Mouse (Mus musculus) layer of hippocampus, postnatal 10 days (tissue): ENCODE results near the gene Sh3bp4. TPM values are rescaled to one million over a fixed set of nuclear protein-coding genes. Genes with fewer than 3 reads are reported as not detected.
A peak's percentile ranks its signal among the peaks of the same experiment; 100 is the strongest.

Source experiments
- DNase-seq, 2 experiments: peaks; one replicate each; pipeline ENCODE4 v3.0.0; 2021; ENCODE audit warnings: low spot score in 2 of 2
- total RNA-seq, 2 experiments: library from RNA; stranded (reverse); gene quantifications; 2 replicates each; pipeline ENCODE4 v1.2.3; 2021

The Sh3bp4 gene
- total RNA-seq, 2 experiments from 2014 or later: 41.6 to 42.4 TPM

DNA sequence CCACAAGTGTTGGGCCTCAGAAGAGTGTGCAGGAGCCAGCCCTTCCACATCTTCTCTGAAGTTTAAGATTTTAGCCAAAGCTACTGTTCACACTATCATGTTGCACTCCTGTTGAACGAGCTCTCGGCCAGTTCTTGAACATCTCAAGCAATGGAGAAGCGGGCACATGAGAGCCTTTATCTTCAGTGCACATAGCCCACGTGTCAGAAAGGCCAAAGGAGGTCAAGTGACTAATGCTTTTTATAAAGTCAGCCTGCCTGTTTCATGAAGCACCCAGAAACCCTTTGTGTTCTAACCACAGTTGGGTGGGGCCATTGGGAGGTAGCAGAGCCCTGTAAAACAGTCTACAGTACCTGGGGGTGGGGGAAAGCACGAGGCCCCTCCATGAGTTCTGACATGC, 52.2 kb downstream of the Sh3bp4 start:
- no peak for DNase-seq

DNA sequence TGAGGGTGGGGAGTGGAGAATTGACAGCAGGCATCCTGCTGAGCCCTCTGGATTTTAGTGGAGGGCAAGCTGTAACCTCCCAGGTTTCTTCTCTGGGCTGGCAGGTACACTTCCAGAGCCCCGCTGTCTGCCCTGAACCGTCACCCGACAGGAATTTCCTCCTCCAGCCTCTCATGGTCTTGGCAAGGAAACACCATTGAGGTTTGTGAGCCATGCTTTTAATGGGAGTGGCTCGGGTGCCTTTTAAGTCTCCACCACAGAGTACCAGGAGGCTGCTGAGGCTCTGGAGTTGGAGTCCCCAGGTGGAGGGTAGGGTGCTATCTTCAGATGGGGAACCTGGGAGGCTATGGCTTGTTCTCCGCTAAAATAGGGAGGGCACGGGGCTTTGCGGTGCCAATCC, 53.9 kb downstream of the Sh3bp4 start:
- DNase-seq: no peak

DNA sequence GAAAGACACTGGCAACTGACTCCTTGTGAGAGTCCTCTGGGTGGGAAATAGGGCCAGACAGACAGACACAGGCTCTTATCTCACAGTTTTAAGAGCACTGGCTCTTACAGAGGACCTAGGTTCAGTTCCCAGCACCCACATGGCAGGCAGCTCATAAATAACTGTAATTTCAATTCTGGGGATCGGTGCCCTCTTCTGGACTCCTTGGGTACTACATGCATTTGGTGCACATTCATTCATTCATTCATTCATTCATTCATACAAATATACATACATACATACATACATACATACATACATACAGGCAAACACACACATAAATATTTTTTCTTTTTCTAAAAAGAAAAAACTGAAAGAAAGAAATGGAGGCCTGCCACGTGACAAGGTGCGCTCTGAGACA, 56.9 kb downstream of the Sh3bp4 start:
- DNase-seq: no peak

DNA sequence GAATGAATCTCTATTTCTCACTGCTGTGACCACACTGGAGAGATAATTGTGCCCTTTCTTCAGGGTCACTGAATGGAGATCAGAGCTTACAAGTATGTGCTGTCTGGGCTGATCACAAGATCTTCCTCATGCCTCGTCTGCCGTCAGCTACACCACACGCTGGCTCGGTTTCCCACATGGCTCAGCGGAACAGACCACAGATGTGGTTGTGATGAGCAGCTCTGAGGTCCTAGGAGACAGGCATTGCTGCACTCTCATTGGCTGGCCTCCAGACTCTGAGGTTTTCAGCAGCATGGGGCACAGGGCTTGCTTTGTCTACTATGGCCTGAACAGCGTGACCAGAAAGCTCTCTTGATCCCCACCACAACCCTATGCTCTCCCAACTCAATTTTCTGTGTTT, 60.2 kb downstream of the Sh3bp4 start:
- peak; percentile 36 to 43 for DNase-seq

DNA sequence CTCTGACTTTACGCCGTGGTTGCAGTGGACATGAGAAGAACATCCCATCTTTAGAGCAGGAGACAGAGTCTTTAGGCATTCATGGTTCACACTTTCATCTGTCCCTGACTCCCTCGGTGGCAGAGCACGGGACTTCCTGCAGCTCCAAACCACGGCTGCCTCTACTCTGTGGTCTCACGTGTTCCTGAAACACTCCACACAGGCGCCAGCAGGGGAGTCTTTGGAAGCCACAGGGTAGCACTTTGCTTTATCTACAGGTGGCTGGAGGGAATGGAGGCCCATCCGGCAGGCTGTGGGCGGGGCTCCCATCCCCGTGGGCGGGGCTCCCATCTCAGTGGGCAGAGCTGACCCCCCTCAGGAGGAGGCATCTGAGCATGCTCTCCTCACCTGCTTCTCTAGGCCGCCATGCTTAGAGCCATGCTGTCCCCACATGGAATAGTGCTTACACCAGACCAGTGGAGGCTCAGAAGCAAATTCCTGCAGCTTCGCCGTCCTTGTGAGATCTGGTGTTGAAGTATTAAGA, 60.9 kb downstream of the Sh3bp4 start:
- DNase-seq: no peak

DNA sequence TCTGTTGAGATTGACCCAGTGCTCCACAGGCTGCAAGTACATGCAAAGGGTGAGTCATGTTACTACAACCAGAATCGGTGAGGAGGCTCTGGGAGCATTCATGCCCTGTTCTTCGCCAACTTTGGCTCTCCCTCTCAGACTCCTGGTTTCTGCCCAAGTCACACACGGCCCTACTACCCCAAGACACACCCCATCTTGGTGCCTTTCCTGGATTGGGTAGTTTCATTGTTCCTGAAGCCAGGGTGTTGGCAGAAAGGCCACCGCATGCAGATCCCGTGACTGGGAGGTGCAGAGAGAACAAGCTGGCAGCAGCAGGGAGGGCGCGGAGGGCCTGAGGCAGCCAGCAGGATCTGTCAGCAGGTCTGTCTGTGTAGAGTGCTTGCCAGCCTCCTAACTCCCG, 61.5 kb downstream of the Sh3bp4 start:
- peak; percentile 36 to 42 for DNase-seq

DNA sequence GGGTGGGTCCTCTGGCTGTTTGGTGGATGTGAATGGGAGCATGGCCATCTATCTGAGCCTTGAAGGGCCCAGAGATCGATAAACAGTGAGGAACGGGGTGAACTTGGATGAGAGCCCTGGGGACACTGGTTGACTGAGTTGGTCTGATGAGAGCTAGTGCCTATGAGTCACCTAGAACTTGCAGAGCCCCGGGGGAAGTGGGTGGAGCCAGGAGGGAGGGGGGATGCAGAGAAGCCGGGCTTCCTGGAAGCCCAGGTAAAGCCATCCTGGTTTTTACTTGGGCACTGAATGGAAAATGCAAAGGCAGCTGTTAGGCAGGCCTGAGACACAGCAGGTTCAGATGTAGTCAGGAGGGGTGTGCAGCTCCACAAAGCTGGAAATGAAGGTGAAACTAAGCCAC, 63.1 kb downstream of the Sh3bp4 start:
- DNase-seq: no peak

DNA sequence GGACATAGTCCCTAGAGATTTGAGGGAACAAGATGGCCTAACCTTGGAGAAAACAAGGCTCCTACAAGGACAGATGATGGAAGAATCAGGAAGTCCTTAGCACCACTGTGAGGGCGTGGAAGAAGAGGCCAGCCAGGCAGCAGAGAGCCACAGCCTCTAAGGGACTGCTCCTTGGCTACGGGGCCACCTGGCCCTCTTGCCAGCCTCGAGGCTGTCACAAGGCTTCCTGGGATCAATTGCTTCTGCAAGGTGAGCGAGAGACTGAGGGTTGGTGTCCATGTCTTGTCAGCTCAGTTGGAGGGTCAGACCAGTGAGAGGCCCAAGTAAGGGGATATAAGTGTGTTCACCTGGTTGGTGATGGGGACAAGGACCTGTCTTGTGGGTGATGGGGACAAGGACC, 63.5 kb downstream of the Sh3bp4 start:
- no peak for DNase-seq

DNA sequence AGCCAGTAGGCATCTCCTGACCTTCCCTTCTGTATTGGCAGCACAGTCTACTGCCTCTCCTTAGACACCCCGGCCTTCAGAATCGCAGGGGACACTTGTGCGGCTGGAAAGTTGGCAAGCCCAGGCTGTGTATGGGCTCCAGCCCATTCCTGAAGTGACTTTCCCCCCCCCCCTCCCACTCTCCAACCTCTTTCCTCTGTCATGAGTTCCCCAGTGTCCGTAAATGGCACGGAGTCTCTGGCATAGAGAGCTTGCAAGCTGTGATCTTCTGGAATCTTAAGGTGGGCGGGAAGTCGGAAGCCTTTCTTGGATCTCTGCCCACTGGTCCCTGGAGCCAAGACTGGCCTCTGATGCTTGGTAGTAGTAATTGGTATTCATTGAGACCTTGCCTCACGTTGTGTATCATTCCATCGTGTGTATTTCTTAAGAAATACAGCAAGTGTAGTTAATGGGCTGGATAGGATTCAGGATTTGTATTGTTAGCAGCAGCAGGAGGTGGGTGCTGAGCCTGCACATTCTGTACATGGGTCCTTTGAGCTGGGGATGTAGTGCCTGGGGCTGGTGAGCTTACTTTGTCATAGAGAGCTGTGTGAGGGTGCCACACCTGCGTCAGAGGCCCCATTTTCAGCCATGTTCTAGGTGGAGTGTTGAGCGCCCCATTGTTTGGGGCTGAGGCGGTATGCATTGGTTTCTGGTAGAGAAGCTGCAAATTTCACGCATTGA, 66.0 kb downstream of the Sh3bp4 start:
- DNase-seq: peak; percentile 42 to 71

DNA sequence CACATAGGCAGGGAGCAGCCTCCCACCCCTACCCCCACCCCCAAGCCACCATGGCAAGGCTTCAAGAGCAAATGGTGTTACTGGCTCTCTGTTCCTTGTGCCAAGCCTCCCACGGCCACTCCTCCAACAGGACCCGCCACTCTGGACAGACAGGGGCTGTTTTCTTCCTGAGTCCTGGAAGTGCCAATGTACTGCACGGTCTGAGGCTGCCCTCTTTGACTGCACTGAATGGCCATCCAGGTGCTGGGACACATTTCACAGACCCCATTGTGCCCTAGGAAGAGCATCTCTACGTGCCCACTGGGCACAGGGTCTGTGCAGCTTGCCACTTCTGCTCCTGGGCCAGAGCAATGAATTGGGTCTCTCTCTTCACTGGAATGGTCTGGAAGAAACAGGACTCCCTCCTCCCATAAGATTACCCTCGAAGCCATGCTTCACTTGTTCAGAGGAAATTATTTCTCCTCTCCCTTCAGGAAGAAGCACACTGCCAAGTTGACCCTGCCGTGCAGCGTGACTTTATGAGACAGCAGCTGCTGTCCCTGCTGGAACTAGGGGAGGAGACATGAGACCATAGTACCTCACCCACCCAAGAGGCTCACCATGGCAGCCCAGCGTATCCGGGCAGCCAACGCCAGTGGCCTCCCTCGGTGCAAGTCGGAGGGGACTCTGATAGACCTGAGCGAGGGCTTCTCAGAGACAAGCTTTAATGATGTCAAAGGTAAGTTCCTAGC, 67.0 kb downstream of the Sh3bp4 start:
- peak; percentile 41 to 58 for DNase-seq

DNA sequence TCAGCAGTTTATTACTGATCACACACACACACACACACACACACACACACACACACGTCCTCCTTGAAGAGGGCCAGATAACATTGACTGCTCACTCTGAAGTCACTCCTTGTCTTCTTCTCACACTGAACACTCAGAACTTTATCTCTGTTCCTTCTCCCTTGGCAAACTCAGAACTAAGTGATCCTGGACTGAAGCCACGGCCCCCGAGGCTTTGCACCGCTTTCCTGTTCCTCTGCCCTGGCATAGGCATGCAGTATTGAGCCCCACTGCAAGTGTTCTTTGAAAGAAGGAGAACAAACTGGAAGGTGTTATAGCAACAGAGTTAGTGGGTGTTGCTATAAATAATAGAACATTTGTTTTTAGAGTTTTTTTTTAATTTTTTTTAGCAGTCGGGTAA, 68.1 kb downstream of the Sh3bp4 start:
- peak; percentile 37 to 54 for DNase-seq

DNA sequence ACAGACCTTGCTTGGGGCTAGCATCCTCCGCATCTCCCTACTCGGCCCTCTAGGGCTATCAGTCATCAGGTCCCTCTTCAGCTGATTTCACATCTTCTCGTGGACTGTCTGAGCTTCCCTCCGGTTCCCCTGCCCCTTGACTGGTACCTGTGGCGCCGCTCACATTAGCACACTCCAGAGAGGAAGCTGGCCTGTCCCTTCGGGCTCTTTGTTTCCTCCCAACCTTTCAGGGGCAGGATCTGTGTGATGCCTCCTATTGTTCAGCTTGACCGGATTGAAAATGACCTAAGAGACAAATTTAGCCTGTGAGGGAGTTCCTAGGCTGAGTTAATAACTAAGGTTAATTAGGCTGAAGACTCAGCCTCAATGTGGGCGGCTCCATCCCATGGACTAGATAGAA, 69.9 kb downstream of the Sh3bp4 start:
- DNase-seq: no peak

DNA sequence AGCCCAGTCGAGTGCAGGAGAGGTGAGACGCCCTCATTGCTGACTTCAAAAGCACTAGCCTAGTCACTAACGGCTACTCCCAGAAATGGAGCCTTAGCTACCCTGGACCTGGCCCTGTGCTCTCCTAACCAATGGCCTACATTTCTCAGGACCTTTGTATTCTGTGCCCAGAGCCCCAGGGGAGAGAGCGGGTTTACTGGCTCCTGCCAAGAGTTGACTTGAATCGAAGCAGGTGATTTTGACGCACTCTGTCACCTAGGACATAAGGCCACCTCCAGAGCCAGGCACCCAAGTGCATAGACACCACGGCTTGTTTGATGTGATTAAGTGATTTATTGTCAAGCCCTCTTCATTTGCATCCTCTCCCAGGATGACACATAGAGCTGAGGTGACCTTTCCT, 80.9 kb downstream of the Sh3bp4 start:
- no peak for DNase-seq

DNA sequence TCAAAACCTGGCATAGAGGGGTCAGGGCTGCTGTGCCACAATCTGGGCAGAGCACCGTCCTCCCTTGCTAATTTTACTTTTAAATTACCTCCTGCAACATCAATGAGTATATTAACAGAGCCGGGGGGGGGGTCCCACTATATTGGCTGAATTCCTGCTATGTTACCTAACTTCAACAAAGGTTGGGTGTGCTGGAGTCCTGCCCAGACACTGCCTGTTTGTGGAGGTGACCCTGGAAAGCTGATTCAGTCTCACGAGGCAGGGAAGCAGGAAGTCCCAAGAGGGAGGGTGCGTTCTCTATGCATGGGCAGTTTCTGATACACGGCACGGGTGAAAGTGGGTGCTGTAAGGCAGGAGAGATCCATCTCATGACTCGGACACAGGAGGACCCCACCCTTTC, 82.4 kb downstream of the Sh3bp4 start:
- DNase-seq: no peak

DNA sequence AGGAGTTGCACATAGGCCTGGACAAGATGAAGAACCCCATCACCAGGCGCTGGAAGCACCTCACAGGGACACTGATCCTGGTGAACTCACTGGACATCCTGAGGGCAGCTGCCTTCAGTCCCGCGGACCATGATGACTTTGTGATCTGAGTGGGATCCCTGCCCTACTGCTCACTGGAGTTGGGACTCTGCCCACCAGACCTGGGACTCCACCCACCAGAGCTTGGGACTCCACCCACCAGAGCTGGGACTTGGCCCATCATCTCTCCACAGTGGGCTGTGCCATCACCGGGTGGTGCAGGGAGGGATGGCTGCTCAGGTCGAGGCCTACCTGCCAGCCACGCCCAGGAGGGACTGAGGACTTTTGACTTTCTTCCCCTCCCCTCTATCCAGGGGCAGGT, 83.0 kb downstream of the Sh3bp4 start:
- no peak for DNase-seq

DNA sequence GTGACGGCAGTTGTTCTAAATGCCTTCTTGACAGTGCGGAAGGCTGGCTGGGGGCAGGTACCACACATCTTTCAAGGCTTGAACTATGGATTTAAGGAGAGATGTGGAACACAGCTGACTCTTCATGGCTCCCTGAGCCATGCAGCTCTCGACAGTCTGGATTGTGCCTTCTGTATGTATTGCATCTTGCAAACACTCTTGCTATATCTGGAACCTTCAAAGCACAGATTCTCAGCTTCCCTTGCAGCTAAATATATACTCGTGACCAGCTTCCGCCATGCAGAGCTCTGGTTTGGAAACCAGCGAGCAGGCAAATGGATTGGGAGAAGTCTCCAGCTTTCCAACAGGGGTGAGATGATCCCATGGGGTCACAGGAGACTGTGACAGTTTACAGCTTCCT, 93.3 kb downstream of the Sh3bp4 start:
- DNase-seq: no peak

DNA sequence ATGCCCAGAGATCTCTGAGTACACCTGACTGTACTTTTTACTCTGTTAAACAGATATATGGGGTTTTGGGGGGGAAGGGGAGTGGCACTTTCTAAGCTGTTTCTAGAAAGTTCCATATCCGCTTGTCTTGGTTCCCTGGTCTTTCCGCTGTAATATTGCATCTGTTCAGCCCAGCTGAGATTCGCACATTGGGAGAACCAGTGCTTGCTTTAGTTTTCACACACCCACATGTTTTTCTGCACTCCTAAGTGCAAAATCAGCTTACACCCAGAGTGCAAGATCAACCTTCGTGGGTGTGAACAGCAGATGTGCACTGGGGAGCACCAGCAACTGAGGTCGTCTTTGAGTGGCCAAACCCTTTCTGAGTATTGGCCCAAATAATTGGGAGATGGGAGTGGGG, 94.1 kb downstream of the Sh3bp4 start:
- DNase-seq: no peak

DNA sequence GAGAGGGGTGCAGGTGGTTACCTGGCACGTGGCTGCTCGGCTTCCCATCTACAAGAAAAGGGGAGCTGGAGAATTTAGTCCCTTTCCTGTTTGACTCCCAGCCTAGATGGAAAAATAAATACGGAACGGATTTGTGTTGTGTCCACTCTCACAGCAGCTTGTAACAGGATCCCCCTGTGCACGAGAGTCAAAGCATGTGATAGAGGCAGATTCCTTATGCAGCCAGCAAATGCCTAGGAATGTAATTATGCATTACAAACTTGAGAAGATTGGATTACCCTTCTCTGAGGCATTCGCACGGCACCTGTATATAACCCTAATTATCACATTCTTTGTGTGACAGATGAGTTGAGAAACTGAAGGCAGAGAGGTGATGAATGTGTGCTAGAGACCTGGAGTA, 94.5 kb downstream of the Sh3bp4 start:
- no peak for DNase-seq

DNA sequence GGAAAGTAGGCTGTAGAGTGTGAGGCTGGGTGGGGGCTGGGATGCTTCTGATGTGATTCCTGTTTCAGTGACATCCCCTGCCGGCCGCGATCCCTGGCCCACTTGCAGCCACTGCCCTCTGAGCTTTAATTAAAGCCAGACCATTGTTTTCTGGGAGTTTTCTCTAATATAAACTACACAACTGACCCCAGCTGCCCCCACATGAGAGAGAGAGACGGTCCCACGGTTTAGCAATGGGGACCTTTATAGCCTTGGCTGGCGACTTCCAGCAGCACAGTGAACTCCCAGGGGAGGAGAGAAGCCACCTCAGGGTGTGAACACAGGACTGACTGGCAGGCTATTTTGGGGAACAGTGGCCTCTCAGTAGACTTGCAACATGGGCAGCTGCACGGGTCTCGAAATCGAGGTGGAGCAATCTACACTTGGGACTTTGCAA, 96.6 kb downstream of the Sh3bp4 start:
- no peak for DNase-seq

DNA sequence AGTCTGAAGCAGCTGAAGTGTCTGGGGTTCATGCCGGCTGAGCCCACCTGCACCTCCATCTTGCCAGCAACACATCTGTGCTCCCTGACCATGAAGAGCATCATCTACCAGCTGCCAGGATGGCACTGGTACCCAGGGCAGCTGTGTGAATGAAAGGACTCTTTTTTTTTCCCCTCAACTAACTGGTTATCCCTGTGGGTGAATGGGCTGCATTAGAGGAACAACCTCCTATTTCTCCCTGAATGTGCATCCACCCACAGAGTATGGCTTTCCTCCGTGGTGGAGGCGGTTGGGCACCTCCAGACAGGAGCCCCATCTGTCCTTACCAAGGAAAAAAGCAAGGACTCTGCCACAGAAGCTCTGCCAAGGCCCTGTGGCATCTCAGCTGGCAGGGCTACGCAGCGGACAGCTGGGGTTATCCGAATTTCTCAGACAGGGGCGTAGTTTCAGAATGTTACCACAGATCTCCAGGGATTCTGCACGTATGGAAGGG, 101.1 kb downstream of the Sh3bp4 start:
- DNase-seq: peak; percentile 38 to 41

DNA sequence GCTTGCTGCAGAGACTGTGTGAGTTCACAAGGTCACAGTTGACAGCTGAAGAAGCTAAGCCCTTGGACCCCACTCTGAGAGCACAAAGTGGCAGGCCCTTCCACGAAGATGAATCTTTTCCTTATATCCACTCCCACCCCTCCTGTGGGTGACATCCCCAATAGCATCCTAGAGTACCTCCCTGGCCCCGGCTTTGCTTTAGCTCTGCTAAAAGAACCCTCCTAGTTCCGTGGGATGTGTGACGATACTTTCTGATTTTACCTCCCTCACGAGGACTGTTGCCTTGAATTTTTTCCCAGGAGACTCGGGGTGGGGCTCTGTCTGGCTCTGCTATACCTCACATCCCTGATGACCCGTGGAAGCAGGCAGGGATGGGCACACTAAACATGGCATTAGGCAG, 104.4 kb downstream of the Sh3bp4 start:
- DNase-seq: no peak

DNA sequence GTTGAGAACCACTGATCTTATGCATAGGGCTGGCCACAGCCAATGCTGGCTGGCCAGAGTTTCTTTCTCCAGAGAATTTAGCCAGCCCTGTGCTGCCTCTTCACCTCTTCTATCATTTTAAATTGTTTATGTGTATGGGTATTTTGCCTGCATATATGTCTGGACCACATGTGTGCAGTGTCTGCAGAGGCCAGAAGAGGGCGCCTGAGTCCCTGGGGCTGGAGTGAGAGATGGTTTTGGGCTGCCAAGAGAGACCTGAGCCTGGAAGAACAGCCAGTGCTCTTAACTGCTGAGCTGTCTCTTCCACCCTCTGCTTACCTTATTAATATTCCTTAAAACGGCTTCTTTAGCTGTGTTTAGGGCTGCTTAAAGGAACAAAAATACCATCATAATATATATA, 105.1 kb downstream of the Sh3bp4 start:
- DNase-seq: no peak
